Mouse (Mus musculus) G1E-ER4 (cell line): ENCODE measurements at regions not wholly inside any gene's neighbourhood (a gene's known extent, or its start where the extent isn't known, plus 50 kb on each side); places are given as distances from the start of the nearest gene placed in this dataset.

Source experiments
- GATA1 ChIP-seq: IDR thresholded peaks from one replicate; pipeline ENCODE4 v1.8.0; 2012; ENCODE audit warnings: low read length, inconsistent platforms

DNA sequence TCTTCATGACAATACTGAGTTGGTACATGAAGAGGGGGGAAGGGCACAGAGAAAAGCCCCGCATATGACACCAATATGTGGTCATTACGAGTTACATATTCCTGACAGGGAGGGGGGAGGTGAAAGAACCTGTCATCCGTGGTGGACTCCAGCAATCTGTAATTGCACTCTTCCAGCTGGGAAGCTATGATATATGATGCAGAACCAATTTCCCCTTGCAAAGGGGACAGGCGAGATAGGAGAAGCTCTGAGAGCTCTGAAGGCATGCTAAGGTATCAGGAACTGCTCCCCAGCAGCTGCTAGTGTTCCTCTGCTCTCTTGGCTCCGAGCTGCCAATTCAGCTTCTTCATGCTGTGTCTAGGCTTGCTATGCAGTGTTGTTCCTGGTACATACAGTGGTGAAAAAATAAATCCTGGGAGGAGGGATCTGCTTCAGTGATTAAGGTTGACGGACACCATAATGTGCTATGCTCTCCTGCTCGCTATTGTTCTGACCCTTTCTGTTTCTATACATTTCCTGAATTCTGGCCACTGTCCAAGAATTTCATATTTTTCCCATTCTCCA, 57.7 kb upstream of the Cxxc4 start:
- no peak for TF ChIP-seq GATA1

DNA sequence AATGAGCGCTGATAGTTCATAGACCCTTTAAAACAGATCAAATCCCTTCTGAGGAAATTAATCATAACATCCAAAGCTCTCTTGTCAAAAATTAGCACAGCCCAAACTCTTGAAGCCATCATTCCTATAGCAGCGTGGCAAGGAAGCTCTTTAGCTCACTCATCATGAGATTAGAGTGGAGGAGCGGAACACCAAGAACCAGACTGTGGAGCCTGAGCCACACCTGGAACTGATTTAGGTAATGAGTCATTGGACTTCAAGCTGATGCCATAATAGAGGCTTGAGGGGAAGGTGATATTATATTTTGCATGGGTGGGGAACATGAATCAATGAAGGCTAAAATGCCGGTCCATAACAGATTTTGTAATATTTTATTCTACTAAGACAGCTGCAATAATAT, 52.2 kb upstream of the Cxxc4 start:
- no peak for TF ChIP-seq GATA1
